Mouse (Mus musculus): ENCODE measurements around the gene Baz2a. TPM values are rescaled to one million over a fixed set of nuclear protein-coding genes. Genes with fewer than 3 reads are reported as not detected.
"Not testable (repeated sequence)": the region's sequence is repeated elsewhere in the genome, so short reads cannot be mapped to it uniquely, and the experiment has no call there.

The Baz2a gene
- total RNA-seq, 2 experiments from 2014 or later: 16.1 to 22.7 TPM

DNA sequence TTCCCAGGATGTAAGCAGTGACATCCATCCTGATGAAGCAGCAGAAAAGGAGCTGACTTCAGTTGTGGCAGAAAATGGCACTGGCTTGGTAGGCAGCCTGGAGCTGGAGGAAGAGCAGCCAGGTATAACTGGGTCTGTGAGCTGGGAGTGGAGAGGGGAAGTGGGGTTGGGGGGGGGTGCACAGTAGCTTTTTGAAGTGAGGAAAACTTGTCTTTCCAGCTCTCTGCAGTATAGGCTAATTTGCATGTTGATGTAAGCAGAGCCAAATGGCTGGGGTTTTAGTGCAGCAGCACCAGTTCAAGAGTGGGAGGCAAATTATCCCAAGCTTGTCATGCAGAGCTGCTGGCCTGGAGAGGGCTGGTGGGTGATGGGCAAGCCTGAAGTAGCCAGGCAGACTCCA is 19.9 kb downstream of the Baz2a start:
- no peak for DNase-seq

DNA sequence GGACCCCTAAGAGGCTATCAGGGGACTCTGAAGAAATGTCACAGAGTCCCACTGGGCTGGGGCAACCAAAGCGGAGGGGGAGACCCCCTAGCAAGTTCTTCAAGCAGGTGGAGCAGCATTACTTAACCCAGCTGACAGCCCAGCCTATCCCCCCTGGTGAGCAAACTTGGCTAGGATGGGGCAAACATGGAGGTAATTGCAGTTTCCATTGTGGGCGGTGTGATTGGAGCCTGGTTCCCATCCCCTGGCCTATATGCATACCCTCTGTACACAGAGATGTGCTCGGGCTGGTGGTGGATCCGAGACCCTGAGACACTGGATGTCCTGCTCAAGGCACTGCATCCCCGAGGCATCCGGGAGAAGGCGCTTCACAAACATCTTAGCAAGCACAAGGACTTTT is 32.5 kb downstream of the Baz2a start:
- DNase-seq: no peak

DNA sequence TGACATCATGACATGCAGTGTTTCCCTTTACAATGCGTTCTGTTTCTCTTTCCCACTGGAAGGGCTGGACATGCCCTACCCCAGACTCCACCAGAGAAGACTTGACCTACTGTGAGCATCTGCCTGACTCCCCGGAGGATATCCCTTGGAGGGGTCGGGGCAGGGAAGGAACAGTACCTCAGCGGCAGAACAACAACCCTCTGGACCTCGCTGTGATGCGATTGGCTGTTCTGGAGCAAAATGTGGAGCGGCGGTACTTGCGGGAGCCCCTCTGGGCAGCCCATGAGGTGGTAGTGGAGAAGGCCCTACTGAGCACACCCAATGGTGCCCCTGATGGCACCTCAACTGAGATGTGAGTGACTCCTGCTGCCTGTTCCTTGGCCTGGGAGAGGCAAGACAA is 33.5 kb downstream of the Baz2a start:
- DNase-seq: no peak

DNA sequence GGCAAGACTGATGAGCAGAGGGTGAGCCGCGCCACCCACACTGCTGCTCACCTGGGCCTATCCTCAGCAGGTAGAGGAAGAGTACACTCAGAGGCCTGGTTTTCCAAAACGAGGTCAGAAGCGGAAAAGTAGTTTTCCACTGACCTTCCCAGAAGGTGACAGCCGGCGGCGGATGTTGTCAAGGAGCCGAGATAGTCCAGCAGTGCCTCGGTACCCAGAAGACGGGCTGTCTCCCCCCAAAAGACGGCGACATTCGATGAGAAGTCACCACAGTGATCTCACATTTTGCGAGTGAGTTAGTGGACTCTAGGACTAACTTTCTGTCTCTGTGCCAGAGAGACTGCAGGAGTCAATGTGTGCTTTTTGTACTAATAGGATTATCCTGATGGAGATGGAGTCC is 34.6 kb downstream of the Baz2a start:
- no peak for DNase-seq

DNA sequence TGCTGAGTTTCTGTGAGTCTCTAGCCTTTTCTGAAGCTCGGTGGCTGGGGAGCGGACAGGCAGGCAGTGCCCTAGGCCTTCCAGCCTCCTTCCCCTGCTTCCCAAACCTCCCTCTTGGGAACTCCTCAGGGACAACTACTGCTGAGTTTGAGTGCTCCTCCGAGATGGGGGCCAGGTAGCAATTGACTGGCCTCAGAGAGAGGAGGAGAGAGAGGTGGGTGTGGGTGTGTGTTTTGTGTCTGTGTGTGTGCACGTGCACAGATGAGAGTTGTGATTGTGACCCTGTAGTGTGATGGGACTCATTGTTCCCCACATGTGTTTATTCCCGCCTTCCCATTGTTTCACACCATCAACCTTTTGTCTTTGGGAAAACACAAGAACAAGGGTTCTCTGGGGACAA is 36.1 kb downstream of the Baz2a start:
- no peak for DNase-seq

DNA sequence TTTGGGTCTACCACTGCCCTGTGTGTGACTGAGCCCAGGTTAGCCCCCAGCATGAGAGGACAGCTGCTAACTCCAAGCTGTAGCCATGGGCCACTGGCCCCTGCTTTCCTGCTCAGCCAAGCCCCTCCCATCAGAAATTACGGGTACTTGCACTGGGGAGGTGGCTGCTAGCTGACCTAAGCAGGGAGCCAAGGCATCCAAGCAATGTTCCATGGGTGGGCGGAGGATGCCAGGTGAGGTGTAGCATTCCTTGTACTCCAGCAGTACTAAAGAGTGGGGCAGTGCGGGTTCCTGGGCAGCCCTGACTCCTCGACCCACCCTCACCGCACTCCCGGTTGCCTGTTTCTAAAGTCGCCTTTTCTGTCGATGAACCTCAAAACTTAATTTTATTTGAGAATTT is 36.8 kb downstream of the Baz2a start:
- no peak for DNase-seq

DNA sequence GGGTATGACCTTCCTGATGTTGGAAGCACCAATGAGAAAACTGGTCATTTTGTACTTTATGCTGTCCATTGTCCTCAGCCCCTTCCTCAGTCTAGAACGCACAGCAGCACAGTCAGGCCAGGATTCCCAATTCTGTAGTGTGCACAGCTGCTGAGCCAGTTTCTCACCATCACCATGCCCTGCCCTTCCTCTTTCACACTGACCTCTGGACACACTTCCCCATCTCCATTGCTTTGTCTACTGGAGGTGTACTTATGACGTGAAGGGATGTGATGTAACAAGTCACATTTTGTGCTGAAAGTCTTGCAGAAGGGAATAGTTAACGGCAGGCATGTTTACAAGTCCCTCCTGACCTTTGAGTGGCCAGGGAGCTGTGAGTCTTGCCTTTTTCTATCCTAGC is 39.9 kb downstream of the Baz2a start:
- no peak for DNase-seq

DNA sequence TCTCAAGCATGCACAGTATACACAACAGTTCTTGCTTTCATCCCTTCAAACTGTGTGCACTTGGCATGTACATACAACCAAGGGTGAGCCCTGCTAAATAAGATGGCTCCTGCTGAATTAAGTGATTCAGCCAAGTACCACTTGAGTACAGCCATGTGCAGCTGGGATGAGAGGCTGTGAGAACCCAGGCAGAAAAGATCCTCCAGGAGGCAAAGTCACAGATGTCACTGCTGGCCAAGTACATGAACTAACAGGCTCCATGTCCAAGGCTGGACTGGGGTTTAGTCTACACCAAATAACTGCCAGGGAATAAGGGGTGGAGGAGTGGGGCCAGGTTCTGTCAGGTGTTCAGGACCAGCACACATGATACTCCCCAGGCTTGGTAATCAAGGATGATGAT is 40.4 kb downstream of the Baz2a start:
- DNase-seq: no peak

DNA sequence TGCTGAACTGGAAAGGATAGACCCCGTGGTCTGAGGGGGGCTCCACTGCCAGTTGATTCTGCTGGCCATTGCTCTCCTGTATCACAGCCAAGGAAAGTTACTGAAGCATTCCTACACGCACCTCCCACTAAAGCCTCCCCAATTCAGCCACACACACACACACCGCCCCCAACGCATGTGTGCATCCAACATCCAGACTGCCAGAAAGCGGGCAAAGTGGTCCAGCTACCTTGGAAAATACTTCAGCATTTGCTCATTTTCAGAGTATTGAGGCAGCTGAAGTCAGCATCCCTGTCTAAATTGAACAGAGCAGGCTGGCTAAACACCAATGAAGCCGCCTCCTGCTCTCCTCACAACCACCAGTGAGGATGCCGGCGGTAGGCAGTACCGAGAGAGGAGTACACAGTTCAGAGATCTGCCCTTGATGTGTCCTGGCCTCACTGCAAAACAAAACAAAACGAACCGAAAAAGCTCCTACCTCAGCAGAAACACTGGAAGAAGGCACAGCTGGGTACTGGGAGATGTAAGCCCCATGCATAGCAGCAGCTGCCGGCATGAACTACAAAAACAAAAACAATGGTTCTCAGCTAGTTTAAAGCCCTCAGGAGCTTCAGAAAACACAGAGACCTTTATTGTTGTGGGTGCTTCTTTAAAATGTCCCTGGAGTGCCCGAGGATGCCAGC is 42.4 kb downstream of the Baz2a start:
- DNase-seq: no peak

DNA sequence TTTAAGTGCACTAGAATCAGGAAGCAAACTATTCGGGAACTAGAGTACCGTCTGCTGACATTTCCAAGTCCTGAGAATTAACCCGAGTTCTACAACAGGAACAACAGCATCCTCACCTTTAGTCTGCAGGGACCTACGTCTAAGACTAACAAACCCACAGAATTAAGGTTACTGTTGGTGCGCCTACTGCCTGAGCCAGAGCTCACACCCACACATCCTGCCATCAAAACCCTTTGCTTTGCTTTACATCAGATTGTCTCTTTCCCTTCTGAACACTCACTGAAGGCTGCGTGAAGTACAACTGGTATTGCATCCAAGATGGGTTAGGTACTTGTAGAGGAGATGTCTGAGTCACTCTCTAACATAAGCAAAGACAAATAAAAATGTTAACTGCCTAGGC is 44.0 kb downstream of the Baz2a start:
- DNase-seq: no peak

DNA sequence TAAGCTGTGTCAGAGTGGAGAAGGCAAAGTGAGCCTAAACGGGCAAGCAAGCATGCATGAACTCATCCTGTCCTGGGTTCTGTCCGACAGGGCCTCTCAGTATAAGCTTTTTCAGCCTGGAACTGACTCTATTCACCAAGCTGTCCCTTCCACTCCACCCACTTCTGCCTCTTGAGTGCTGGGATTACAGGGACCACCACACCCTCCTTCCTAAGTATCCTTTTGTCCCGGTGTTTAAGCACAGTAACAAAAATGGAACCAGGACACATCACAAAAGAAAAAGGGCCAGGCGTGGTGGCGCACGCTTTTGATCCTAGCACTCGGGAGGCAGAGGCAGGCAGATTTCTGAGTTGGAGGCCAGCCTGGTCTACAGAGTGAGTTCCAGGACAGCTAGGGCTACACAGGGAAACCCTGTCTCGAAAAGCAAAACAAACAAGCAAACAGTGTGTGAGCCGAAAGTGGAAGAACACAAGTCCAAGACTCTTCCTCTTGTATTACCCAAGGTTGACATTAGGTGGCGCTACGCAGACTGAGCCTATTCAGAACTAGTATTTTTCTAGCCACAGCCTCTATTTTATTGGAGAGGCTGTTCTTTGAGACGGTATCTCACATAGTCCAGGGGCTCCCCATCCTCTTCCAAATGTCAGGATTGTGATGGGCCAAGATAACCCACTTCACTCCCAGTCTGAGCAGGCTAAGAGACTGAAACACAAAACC is 49.0 kb downstream of the Baz2a start:
- peak; percentile 54 for DNase-seq

DNA sequence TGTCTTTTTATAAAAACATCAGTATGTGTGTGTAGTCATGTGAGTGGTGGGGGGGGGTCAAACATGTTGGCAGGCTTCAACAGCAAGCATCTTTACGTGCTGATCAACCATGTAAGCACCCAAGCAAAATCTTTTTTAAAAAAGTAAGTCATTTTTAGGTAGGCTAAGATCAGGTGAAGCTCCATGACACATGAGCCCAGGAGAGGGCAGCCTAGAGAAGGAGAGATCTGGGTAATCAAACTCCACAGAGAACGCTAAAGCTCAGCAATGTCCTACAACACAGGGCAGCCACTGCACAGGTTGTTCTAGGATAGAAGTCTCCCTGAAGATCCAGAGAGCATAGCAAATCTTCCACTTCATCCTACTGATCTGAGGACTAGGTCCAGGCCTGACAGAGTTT is 50.8 kb downstream of the Baz2a start:
- DNase-seq: no peak

DNA sequence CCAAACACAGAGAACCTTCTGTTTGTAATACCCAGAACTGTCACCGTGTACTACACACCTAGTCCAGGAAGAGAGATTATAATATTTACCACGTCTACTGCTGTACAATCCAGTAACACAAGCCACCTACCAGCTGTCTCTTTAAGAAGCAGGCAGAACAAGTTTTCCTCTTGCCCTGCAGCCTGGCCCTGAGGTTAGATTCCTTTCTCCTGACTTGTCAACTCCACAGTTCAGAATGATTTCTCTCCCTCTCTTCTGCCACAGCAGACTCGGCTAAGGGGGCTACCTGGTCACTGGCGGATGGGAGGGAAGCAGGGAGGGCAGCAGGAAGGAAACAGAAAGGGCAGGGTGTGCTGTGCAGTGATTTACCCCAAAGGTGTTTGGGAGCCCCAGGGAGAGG is 52.3 kb downstream of the Baz2a start:
- DNase-seq: no peak

DNA sequence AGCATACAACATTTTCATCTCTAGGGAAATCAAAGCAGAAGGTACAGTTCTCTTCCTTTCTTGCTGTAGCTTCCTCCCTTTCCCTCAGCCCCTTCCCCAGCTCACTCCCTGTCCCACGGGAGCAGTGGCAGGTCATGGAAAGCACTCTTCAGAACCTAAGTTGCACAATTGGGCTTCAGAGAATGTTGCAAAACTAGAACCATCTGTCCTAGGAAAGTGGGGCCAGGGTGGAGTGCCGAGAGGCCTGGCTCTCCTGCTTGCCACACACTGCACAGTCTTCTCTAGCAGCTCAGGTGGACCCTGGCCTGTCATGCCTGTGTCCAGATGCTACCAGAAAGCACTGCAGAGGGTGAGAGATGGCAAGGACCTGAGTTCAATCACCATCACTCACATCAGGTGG is 53.6 kb downstream of the Baz2a start:
- DNase-seq: no peak

DNA sequence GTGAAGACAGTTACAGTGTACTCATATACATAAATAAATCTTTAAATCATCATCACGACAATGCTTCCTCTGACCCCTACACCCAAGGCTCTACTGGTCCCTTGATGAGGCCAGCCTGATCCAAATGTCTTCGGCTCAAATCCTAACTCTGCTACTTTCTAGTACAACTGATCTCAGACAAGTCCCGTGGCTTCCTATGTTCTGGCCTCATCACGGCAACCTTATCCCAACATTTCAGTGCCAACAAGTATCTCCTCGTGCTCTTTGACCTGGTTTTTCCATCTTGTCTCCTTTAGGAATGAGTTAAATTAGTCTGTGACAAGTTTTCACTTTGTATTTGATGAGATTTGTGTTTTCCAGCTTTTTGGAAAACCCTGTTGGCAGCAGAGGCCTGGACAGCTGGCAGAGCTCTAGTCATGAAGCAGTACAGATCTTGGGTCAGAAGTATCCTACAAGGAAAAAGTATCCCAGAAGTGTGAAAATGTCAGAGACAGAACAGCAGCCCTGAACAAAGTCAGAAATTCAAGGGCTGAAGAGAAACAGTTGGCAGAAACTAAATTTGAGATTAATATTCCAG is 57.5 kb downstream of the Baz2a start:
- no peak for DNase-seq

DNA sequence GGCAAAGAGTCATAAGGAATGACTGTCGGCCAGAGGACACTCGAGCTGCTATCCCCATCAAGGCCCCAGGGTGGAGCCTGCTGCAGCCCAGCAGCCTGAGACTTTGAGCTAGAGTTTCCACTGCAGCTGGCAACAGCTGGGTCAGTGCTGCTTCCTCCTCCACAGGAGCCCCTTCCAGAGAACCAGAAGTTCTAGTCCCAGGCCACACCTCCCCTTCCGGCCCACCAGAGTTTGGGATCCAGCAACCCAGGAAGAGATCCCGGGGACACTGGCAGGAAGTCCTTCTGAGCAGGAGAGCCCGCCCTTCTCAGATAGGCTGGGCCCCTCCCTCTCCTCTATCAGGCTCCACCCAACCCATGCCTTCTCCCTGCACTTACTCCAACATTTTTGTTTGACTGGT is 58.2 kb downstream of the Baz2a start:
- DNase-seq: peak; percentile 63

DNA sequence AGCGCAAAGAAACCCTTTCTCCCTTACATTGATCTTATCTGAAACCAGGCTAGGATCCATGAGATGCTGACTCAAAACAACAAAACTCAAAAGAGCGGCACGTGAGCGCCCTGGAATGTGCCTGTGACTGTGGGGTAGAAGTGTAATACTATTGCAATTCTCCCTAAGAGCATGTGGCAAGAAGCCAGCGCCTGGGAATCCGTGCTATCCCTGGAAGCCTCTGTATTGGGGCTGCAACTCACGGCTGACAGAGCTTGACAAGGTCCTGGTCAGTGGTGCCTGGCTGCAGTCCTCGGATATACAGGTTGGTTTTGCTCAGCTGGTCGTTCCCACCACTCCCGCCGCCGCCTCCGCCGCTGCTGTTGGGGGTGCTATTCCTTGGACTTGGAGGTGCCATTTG is 59.6 kb downstream of the Baz2a start:
- DNase-seq: peak; percentile 58

DNA sequence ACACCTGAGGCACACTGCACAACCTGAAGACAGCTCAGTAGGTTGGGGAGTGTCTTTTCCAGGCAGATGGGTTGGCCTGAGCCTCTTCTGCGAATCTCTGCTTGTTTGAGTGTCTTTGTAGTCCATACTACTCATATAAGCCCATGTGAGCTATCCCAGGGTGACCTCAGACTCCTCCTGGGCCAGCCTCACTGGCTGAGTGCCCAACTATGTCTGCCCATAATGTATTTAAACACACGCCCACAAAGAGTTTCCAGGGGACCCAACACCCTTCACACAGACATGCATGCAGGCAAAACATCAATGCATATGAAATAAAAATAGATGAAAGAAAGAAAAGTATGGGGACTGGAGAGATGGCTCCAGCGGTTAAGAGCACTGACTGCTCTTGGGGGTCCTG is 62.6 kb downstream of the Baz2a start:
- no peak for DNase-seq

DNA sequence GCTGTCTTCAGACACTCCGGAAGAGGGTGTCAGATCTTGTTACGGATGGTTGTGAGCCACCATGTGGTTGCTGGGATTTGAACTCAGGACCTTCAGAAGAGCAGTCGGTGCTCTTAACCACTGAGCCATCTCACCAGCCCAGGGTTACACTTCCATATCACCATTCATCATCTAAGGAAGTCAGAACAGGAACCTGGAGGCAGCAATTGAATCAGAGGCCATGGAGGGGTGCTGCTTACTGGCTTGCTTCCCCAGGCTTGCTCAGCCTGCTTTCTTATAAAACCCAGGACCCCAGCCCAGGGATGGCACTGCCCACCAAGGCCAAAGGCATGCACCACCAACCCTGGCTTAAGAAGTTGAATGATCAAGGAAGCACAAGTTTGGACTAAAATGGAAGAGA is 74.3 kb downstream of the Baz2a start:
- DNase-seq: not testable (repeated sequence)

DNA sequence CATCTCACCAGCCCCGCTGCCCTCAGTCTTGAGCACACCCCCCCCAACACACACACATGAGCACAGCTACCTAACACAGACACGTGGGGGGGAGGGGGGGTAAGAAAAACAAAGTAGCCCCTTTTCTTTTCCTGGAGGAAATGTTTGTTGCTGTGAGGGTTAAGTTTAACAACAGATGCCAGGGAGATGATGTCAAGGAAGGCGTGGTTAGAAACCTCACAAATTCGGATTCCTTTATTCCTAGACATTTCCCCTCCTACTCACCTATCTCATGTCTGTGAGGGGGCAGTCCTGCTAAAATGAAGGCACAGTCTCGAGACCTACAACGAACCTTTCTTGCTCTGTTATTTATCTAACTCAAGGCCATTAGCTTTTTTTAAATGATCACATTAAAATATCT is 75.7 kb downstream of the Baz2a start:
- no peak for DNase-seq

DNA sequence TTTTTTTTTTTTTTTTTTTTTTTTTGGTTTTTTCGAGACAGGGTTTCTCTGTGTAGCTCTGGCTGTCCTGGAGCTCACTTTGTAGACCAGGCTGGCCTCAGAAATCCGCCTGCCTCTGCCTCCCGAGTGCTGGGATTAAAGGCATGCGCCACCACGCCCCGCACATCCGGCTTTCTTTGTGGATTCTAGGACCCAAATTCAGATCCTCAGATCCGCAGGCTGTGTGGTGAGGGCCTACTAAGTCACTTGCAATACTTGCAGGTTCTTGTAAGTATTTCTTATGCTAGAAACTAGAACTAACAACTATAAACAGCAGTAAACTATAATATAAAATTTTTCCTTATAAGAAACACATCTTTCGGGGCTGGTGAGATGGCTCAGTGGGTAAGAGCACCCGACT is 80.0 kb downstream of the Baz2a start:
- DNase-seq: not testable (repeated sequence)

DNA sequence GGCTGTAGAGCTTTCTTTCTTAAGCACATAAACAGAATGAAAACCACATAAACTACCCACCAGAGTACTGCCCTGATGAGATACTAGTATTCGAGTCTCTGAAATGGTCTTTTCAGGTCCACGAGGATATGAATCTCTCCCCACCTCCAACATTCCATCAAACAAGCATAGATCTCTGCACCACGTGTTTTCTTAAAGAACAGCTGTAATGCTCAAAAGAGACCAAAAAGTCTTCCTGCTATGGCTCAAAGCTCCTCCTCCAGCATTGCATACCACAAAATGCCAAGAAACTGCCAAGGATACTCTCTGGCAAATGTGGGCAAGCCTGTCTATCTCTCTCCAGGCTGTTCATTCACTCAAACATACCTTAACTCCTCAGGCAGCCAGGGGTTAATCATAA is 83.9 kb downstream of the Baz2a start:
- DNase-seq: no peak

DNA sequence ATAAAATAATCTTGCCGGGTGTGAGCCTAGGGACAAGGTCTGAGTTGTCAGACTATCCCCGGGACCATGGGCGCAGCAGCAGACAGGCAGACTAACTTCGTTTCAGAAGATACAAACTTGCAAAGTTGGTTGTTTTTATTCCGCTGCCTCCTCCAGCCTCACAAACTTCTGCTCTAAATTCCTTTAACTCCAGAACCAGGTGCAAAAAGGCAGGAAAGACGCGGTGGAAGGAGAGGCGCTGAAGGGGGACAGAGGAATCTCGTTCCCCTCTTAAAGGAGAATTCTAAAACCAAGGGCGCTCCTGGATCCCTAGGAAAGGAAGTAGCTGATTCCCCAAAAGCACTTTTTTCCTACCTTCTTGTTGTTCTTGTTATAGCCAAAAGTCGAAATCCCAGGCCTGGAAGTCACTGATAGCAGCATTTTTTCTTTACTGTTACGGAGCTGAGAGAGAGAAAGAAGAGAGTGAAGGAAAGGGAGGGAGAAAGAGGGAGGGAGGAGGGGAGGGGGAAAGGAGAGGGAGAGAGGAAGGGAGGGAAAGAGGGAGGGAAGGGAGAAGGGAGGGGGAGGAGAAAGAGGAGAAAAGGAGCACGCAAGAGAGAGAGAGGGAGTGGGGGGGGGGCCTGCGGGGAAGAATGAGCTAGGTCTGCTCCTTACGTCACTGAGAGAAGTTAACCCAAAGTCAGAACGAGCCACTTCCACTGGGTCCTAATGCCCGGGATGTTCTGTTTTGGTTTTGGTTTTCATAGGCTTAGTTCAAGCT is 84.8 kb downstream of the Baz2a start:
- peak; percentile 49 for DNase-seq

Data from gastrocnemius, postnatal 10 days (tissue).